Mouse (Mus musculus): ENCODE measurements at regions not wholly inside any gene's neighbourhood (a gene's known extent, or its start where the extent isn't known, plus 50 kb on each side); places are given as distances from the start of the nearest gene placed in this dataset.

DNA sequence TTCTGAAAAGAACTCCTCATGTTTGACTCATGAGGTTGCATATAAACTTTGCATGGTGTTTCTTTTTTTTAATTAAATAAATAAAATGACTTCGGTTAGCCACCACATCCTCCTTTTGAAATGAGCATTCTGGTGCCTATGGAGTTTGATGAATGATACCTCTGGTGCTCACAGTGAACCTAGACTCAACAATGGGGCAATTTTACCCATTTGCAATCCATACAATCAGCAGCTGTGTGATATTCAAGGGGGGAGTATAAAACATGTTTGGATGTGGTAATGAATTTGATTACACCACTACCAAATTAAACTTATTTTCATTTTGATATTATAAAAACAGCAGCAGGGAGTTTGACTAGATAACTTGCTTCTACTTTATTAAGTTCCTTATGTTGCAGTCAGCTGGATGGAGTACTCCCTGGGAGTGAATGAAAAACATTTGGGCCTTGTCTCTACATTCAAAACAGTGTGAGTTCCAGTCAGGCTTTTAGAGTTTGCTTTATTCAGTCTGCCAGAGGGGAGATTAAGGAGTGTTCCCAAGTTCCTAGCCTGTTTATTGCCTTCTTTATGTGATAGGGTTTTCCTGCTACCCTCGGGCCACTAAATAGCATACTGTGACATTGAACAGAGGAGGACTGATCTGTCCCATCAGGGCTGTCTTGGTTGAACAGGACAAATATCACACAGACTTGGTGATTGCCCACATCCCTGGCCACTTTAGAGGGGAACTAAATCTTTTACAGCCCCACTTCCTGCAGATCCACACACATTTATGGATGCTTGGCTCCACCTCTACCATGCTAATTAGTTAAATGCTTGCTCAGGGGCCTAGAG is 195.5 kb upstream of the Zfp804b start:
- no peaks in the 10 kb centered on the region for H3K27me3 ChIP-seq (ENCODE audit: control insufficient read depth, insufficient read depth, low read length)
- H3K27ac ChIP-seq (ENCODE audit: low read length) = no peak overlapping the region
- peak; percentile 17; the same call in 1 of the 2 replicates for ATAC-seq (ENCODE audit: insufficient read depth, low FRiP score)
- no peaks in the 10 kb centered on the region for H3K9me3 ChIP-seq (replicated peaks; ENCODE audit: control insufficient read depth, low read length)
- H3K36me3 ChIP-seq (ENCODE audit: control insufficient read depth, insufficient read depth, low read length) = no peaks in the 10 kb centered on the region
- no peak overlapping the region for H3K9ac ChIP-seq (ENCODE audit: low read length)
- no peak overlapping the region for H3K4me2 ChIP-seq (ENCODE audit: low read depth, low read length)
- no peak overlapping the region for H3K4me3 ChIP-seq (replicated peaks; ENCODE audit: low read length)
- no peaks in the 10 kb centered on the region for H3K4me1 ChIP-seq (ENCODE audit: control insufficient read depth, insufficient read depth, low read length)
- WGBS = 52% methylated on average over 2 of the region's 2 CpGs

DNA sequence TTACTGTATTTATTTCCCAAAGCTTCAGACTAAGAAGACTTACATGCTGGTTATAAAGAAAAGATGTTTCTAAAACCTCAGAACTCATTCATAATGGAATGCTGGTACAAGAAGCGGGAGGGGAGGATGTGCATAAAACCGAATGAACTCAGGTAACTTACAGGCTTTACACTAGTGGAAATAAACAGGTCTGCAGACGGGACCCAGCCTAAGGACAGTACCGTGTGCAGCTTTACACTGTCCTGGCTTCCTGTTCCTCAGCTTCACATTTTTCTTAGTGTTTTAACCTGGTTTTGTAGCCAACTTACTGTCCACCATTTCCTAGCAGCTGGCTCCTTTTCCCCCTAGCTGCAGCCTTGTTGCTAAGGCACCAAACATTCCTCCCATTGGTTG is 196.1 kb upstream of the Zfp804b start:
- 61% methylated on average over 4 of the region's 4 CpGs for WGBS
- Histone ChIP-seq H3K27ac (ENCODE audit: low read length) (no peak overlapping the region), H3K9me3 (replicated peaks; ENCODE audit: control insufficient read depth, low read length) (no peaks in the 10 kb centered on the region), H3K4me1 (ENCODE audit: control insufficient read depth, insufficient read depth, low read length) (no peaks in the 10 kb centered on the region), H3K36me3 (ENCODE audit: control insufficient read depth, insufficient read depth, low read length) (no peaks in the 10 kb centered on the region), H3K4me2 (ENCODE audit: low read depth, low read length) (no peak overlapping the region), H3K27me3 (ENCODE audit: control insufficient read depth, insufficient read depth, low read length) (no peaks in the 10 kb centered on the region), H3K4me3 (replicated peaks; ENCODE audit: low read length) (no peak overlapping the region), H3K9ac (ENCODE audit: low read length) (no peak overlapping the region)
- ATAC-seq (ENCODE audit: insufficient read depth, low FRiP score) = peak; percentile 69; the same call in 1 of the 2 replicates

DNA sequence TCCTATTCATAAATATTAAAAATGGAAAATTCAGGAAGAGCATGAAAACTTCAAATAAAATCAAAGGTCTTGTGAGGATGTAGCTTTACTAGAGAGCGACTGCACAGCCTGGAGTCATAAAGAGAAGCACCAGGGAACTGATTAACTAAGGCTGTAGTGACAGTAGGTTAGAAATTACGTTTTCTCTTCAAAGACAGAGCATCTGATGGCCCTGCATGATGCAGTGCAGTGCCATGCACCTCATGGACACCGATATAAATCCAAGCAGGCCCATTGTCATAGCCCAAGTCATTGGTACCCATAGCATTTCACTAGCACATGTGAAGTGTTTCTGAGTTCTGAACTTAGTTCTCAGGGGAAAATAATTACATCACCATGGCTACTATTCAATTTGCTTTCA is 199.3 kb upstream of the Zfp804b start:
- Histone ChIP-seq H3K4me2 (ENCODE audit: low read depth, low read length) (no peak overlapping the region), H3K9me3 (replicated peaks; ENCODE audit: control insufficient read depth, low read length) (no peaks in the 10 kb centered on the region), H3K27ac (ENCODE audit: low read length) (no peak overlapping the region), H3K27me3 (ENCODE audit: control insufficient read depth, insufficient read depth, low read length) (no peaks in the 10 kb centered on the region), H3K36me3 (ENCODE audit: control insufficient read depth, insufficient read depth, low read length) (no peaks in the 10 kb centered on the region), H3K4me3 (replicated peaks; ENCODE audit: low read length) (no peak overlapping the region), H3K4me1 (ENCODE audit: control insufficient read depth, insufficient read depth, low read length) (no peaks in the 10 kb centered on the region), H3K9ac (ENCODE audit: low read length) (no peak overlapping the region)
- no peak for ATAC-seq (ENCODE audit: insufficient read depth, low FRiP score)
- WGBS = 79% methylated on average over 3 of the region's 3 CpGs

- H3K27me3 ChIP-seq (ENCODE audit: control insufficient read depth, insufficient read depth, low read length) = no peaks in the 10 kb centered on the region
- no peak for ATAC-seq (ENCODE audit: insufficient read depth, low FRiP score)
These were observed 235.9 kb upstream of the Zfp804b start for GRCm38 (mm10) chr5:7580413-7580812.

GRCm38 (mm10) chr5:7586547-7586946 is 242.0 kb upstream of the Zfp804b start:
- Histone ChIP-seq H3K4me1 (ENCODE audit: control insufficient read depth, insufficient read depth, low read length) (no peaks in the 10 kb centered on the region), H3K9ac (ENCODE audit: low read length) (no peak overlapping the region), H3K27ac (ENCODE audit: low read length) (no peak overlapping the region), H3K4me2 (ENCODE audit: low read depth, low read length) (no peak overlapping the region), H3K4me3 (replicated peaks; ENCODE audit: low read length) (no peak overlapping the region), H3K36me3 (ENCODE audit: control insufficient read depth, insufficient read depth, low read length) (no peaks in the 10 kb centered on the region), H3K27me3 (ENCODE audit: control insufficient read depth, insufficient read depth, low read length) (no peaks in the 10 kb centered on the region), H3K9me3 (replicated peaks; ENCODE audit: control insufficient read depth, low read length) (no peaks in the 10 kb centered on the region)
- ATAC-seq (ENCODE audit: insufficient read depth, low FRiP score) = no peak

More at GRCm38 (mm10) chr5:7580413-7580812, 235.9 kb upstream of the Zfp804b start:
- Histone ChIP-seq H3K4me2 (ENCODE audit: low read depth, low read length) (no peak overlapping the region), H3K9me3 (replicated peaks; ENCODE audit: control insufficient read depth, low read length) (no peaks in the 10 kb centered on the region), H3K9ac (ENCODE audit: low read length) (no peak overlapping the region), H3K27ac (ENCODE audit: low read length) (no peak overlapping the region), H3K4me1 (ENCODE audit: control insufficient read depth, insufficient read depth, low read length) (no peaks in the 10 kb centered on the region), H3K4me3 (replicated peaks; ENCODE audit: low read length) (no peak overlapping the region), H3K36me3 (ENCODE audit: control insufficient read depth, insufficient read depth, low read length) (no peaks in the 10 kb centered on the region)
- WGBS = 55% methylated on average over 2 of the region's 2 CpGs

DNA sequence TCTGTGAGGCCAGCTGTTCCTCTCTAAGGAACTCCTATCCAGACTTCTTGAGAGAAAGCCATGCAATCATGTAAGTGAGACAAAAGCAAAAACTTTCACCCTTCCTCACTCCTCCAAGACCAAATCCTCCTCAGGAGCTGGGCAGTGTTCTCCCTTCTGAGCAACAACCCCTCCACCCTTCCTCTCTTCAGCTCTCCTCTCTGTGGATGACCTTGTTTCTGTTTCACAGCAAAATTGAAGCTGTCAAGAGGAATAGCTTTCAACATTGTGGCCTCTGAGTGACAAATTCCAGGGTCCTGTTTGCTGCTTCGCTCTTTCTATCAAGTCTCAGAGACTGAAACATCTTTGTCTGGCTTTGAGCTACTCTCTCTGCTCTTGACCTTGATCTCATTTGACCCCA is 255.9 kb upstream of the Zfp804b start:
- no peak overlapping the region for H3K4me3 ChIP-seq (replicated peaks; ENCODE audit: low read length)
- ATAC-seq (ENCODE audit: insufficient read depth, low FRiP score) = no peak
- H3K4me1 ChIP-seq (ENCODE audit: control insufficient read depth, insufficient read depth, low read length) = no peaks in the 10 kb centered on the region
- no peak overlapping the region for H3K9ac ChIP-seq (ENCODE audit: low read length)
- H3K27ac ChIP-seq (ENCODE audit: low read length) = no peak overlapping the region
- no peaks in the 10 kb centered on the region for H3K36me3 ChIP-seq (ENCODE audit: control insufficient read depth, insufficient read depth, low read length)
- no peaks in the 10 kb centered on the region for H3K9me3 ChIP-seq (replicated peaks; ENCODE audit: control insufficient read depth, low read length)
- no peaks in the 10 kb centered on the region for H3K27me3 ChIP-seq (ENCODE audit: control insufficient read depth, insufficient read depth, low read length)
- WGBS = 74% methylated on average over 1 of the region's 1 CpGs
- H3K4me2 ChIP-seq (ENCODE audit: low read depth, low read length) = no peak overlapping the region

DNA sequence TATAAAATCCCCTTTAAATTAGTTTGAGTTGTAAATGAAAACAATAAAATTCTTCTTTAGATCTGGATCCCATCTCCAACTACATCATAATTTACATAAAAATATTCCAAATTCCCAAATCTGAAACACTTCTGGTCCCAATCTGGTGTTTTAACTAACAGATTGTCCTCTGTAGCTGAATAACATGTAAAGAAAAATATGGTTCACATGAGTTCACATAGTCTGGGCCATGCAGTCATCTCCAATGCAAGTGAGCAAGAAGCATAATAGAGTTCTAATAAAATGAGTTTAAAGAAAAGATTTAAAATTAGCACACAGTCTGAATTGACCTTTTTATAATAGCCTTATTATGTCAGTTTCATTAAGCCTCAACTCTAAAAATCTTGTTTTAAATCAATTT is 263.0 kb upstream of the Zfp804b start:
- H3K9ac ChIP-seq (ENCODE audit: low read length) = no peak overlapping the region
- no peaks in the 10 kb centered on the region for H3K27me3 ChIP-seq (ENCODE audit: control insufficient read depth, insufficient read depth, low read length)
- no peak overlapping the region for H3K4me2 ChIP-seq (ENCODE audit: low read depth, low read length)
- no peak overlapping the region for H3K27ac ChIP-seq (ENCODE audit: low read length)
- no peaks in the 10 kb centered on the region for H3K4me1 ChIP-seq (ENCODE audit: control insufficient read depth, insufficient read depth, low read length)
- no peaks in the 10 kb centered on the region for H3K36me3 ChIP-seq (ENCODE audit: control insufficient read depth, insufficient read depth, low read length)
- H3K9me3 ChIP-seq (replicated peaks; ENCODE audit: control insufficient read depth, low read length) = no peaks in the 10 kb centered on the region
- no peak for ATAC-seq (ENCODE audit: insufficient read depth, low FRiP score)
- no peak overlapping the region for H3K4me3 ChIP-seq (replicated peaks; ENCODE audit: low read length)

GRCm38 (mm10) chr5:7607924-7608323 is 263.4 kb upstream of the Zfp804b start:
- no peak overlapping the region for H3K27ac ChIP-seq (ENCODE audit: low read length)
- ATAC-seq (ENCODE audit: insufficient read depth, low FRiP score) = no peak
- H3K27me3 ChIP-seq (ENCODE audit: control insufficient read depth, insufficient read depth, low read length) = no peaks in the 10 kb centered on the region
- H3K36me3 ChIP-seq (ENCODE audit: control insufficient read depth, insufficient read depth, low read length) = no peaks in the 10 kb centered on the region
- no peak overlapping the region for H3K4me3 ChIP-seq (replicated peaks; ENCODE audit: low read length)
- H3K4me2 ChIP-seq (ENCODE audit: low read depth, low read length) = no peak overlapping the region
- WGBS = 95% methylated on average over 2 of the region's 2 CpGs
- no peaks in the 10 kb centered on the region for H3K9me3 ChIP-seq (replicated peaks; ENCODE audit: control insufficient read depth, low read length)
- no peak overlapping the region for H3K9ac ChIP-seq (ENCODE audit: low read length)
- no peaks in the 10 kb centered on the region for H3K4me1 ChIP-seq (ENCODE audit: control insufficient read depth, insufficient read depth, low read length)

GRCm38 (mm10) chr5:7655280-7655679 is 305.0 kb upstream of the Steap4 start:
- no peak overlapping the region for H3K4me2 ChIP-seq (ENCODE audit: low read depth, low read length)
- H3K4me1 ChIP-seq (ENCODE audit: control insufficient read depth, insufficient read depth, low read length) = no peaks in the 10 kb centered on the region
- WGBS = 61% methylated on average over 2 of the region's 2 CpGs
- H3K4me3 ChIP-seq (replicated peaks; ENCODE audit: low read length) = no peak overlapping the region
- no peak overlapping the region for H3K27ac ChIP-seq (ENCODE audit: low read length)
- H3K36me3 ChIP-seq (ENCODE audit: control insufficient read depth, insufficient read depth, low read length) = no peaks in the 10 kb centered on the region
- H3K9me3 ChIP-seq (replicated peaks; ENCODE audit: control insufficient read depth, low read length) = no peaks in the 10 kb centered on the region
- H3K9ac ChIP-seq (ENCODE audit: low read length) = no peak overlapping the region
- ATAC-seq (ENCODE audit: insufficient read depth, low FRiP score) = no peak
- H3K27me3 ChIP-seq (ENCODE audit: control insufficient read depth, insufficient read depth, low read length) = no peaks in the 10 kb centered on the region
